Mouse (Mus musculus) brain, embryonic 14.5 days (tissue): Measurements from ENCODE around the gene Trpm8.

Experiments
- CTCF ChIP-seq: fragments of 200-500 bp; IDR thresholded peaks from 2 replicates; pipeline ENCODE4 v1.5.1; 2012; ENCODE audit warnings: inconsistent platforms, mild to moderate bottlenecking, moderate library complexity, borderline replicate concordance; ENCODE audit not compliant: insufficient read depth, insufficient read length; ENCODE audit errors: extremely low read depth
- POLR2A ChIP-seq: fragments of 200-500 bp; IDR thresholded peaks from 2 replicates; pipeline ENCODE4 v1.6.1; 2012; ENCODE audit warnings: mild to moderate bottlenecking, inconsistent platforms, borderline replicate concordance; ENCODE audit not compliant: poor library complexity, insufficient read depth, insufficient read length, severe bottlenecking; ENCODE audit errors: extremely low read depth

DNA sequence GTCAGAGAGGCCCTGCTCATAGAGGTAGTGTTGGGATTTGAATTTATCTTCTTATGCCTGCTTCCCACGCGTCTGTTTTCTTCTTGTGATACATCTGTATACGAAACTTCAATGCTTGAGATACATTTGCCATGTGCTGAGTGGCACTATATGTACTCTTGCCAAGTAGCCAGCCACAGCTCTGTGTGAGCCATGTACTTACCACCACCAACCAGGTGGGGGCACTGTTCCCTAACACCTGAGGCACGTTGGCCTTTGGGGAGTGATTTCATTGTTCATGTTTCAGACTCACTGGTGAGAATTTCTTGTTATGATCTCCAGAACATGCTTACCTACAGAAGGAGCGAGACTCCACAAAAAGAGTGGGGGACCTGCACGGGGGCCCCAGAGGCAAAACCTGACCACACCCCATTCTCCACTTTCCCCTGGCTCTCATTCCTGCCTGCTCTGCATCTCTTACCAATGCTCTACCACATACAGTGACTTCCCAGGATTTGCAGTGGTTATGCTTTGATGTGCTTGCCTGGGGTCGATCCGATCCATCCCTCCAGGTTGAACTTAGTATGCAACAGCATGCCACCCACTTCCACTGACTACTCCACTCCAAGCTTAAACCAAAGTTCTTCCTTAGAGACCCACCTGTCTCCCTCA is 147.3 kb downstream of the Trpm8 start:
- peak; percentile 93 for TF ChIP-seq CTCF
- TF ChIP-seq POLR2A: no peak
